Mouse (Mus musculus) liver, embryonic 14.5 days (tissue): ENCODE data around the gene Dok3. TPM values are rescaled to one million over a fixed set of nuclear protein-coding genes. Genes with fewer than 3 reads are reported as not detected.

Experiments used
- ATAC-seq: fragments of 200-750 bp; cut with Nextera tagmentation; 2 replicates; pipeline ENCODE4 v1.8.0; 2017; ENCODE audit warnings: moderate number of reproducible peaks, mild to moderate bottlenecking, moderate library complexity; ENCODE audit not compliant: insufficient read depth
- DNase-seq, 3 experiments: peaks; one replicate each; pipeline ENCODE4 v3.0.0-alpha.2; 2012 to 2013; ENCODE audit warnings: low read depth in 3 of 3, low spot score in 3 of 3
- H3K27ac ChIP-seq: fragments of 300-500 bp; sonication (generic); 2 replicates; pipeline ENCODE4 v1.5.1; 2014; ENCODE audit warnings: moderate library complexity, mild to moderate bottlenecking, control low read depth, inconsistent platforms
- H3K27me3 ChIP-seq: fragments of 300-500 bp; sonication (generic); 2 replicates; pipeline ENCODE4 v1.6.1; 2014; ENCODE audit warnings: mild to moderate bottlenecking, low read length, moderate library complexity; ENCODE audit not compliant: control insufficient read depth, insufficient read depth
- H3K36me3 ChIP-seq: fragments of 300-500 bp; sonication (generic); replicated peaks from 2 replicates; pipeline ENCODE4 v1.6.1; 2014; ENCODE audit warnings: low read depth; ENCODE audit not compliant: control insufficient read depth, insufficient read depth
- H3K4me1 ChIP-seq, 2 experiments: fragments of 200-500 bp in 1 of 2; fragments of 300-500 bp in 1 of 2; sonication (generic) in 1 of 2; replicated peaks; 2 replicates each; pipeline ENCODE4 v1.6.1; 2012 to 2014; ENCODE audit warnings: antibody characterized with exemption in 1 of 2, inconsistent platforms in 1 of 2, low read length in 1 of 2; ENCODE audit not compliant: control insufficient read depth in 2 of 2, insufficient read depth in 2 of 2
- H3K4me2 ChIP-seq: fragments of 300-500 bp; sonication (generic); 2 replicates; pipeline ENCODE4 v1.6.1; 2014; ENCODE audit warnings: low read depth, mild to moderate bottlenecking, control low read depth, moderate library complexity
- H3K4me3 ChIP-seq, 2 experiments: fragments of 200-500 bp in 1 of 2; fragments of 300-500 bp in 1 of 2; sonication (generic) in 1 of 2; 2 replicates each; pipeline ENCODE4 v1.5.1; 2012 to 2014; ENCODE audit warnings: low read depth in 2 of 2, low read length in 2 of 2, mild to moderate bottlenecking in 2 of 2, control low read depth in 1 of 2, inconsistent platforms in 1 of 2, moderate library complexity in 1 of 2; ENCODE audit not compliant: insufficient read depth in 1 of 2
- H3K9ac ChIP-seq: fragments of 300-500 bp; sonication (generic); replicated peaks from 2 replicates; pipeline ENCODE4 v1.6.1; 2014; ENCODE audit warnings: mild to moderate bottlenecking, control low read depth, moderate library complexity
- H3K9me3 ChIP-seq: fragments of 300-500 bp; sonication (generic); 2 replicates; pipeline ENCODE4 v1.6.1; 2016; ENCODE audit warnings: low read length, mixed read lengths; ENCODE audit not compliant: control insufficient read depth
- CTCF ChIP-seq: IDR thresholded peaks from 2 replicates; pipeline ENCODE4 v1.5.1; 2016; ENCODE audit warnings: antibody characterized with exemption, low read depth, control low read depth
- EP300 ChIP-seq: IDR thresholded peaks from 2 replicates; pipeline ENCODE4 v1.6.1; 2016; ENCODE audit warnings: antibody characterized with exemption, low read depth
- WGBS: fragments of 180-500 bp; shearing (Covaris S2); extraction: QIAGEN DNeasy Blood & Tissue Kit; methylation state at CpG from one replicate; pipeline ENCODE4 v1.1.7; 2014; ENCODE audit not compliant: insufficient replicate concordance; 5-methylcytosine and 5-hydroxymethylcytosine counted together
- polyA plus RNA-seq, 2 experiments: library from polyadenylated mRNA; depleted of rRNA in 1 of 2; stranded (reverse) in 1 of 2; unstranded in 1 of 2; fragments of >200 nt; fragmentation: Nextera tagmentation in 1 of 2; extraction: Ambion mirVana in 1 of 2; gene quantifications; 2 replicates each; pipeline versions ENCODE4 v1.2.1 to v1.2.3; 2012 to 2014

Dok3 gene
- polyA plus RNA-seq, 2 experiments = 2.9 to 4.7 TPM

DNA sequence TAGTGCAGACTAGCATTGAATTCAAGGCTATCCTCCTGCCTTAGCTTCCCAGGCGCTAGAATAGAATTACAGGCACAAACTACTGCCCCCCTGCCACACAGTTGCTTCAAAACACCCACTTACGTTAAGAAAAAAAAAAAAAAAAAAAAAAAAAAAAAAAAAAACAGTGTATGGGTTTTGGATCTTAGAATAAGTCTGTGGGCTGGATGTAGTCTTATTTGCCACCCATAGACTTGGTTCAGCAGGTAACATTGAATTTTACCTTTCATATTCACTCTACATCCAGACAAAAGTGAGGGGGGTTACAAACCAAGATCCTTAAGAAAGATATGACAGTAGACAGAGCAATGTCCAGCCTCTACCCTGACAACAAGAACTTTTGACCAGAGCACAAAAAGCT is 38.9 kb upstream of the Dok3 start:
- Histone ChIP-seq H3K9me3 (no peaks in the 10 kb centered on the region), H3K36me3 (no peaks in the 10 kb centered on the region; the same call in 1 of the 2 replicates), H3K27ac (no peak overlapping the region), H3K4me2 (no peak overlapping the region), H3K4me1 (peaks cover 8 to 16% of the 10 kb centered on the region in 2 experiments), H3K4me3 (no peak overlapping the region), H3K9ac (no peak overlapping the region), H3K27me3 (no peaks in the 10 kb centered on the region)
- ATAC-seq = no peak
- WGBS = 75% methylated on average over 2 of the region's 2 CpGs
- DNase-seq = no peak
- TF ChIP-seq CTCF (no peak), EP300 (no peak)

GRCm38 (mm10) chr13:55567001-55567400 is 37.9 kb upstream of the Dok3 start:
- WGBS = 78% methylated on average over 6 of the region's 6 CpGs
- H3K4me3 ChIP-seq = no peak overlapping the region

DNA sequence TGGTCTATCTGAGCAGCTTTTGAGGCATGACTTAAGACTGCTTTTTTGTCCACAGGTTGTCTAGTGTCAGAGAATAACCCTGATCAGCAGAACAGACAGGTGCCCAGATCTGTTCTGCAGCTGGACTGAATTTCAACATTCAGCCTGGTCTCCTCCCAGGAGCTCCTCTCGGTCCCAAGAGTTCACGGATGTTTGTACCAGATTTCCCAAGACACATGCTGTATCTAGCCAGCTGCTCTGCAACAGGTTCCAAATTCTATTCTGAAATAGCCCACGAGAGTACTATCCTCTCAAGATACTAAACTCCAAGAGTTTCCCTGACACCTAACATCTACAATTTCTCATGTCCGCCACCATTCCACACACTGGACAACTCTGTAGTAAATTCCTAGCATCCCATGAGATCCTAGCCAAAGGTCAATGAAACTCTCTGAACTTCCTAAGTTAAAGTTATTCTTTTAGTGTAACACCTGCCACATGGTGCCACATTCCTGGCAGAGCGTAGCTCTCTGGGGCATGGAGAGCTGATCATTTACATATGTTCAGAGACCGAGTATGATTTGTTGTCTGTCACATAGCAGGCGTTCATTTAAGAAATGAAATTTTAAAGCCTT is 34.3 kb upstream of the Dok3 start:
- Histone ChIP-seq H3K4me3 (no peak overlapping the region), H3K4me2 (no peak overlapping the region), H3K9me3 (no peaks in the 10 kb centered on the region), H3K27ac (no peak overlapping the region), H3K27me3 (no peaks in the 10 kb centered on the region), H3K36me3 (no peaks in the 10 kb centered on the region; the same call in 1 of the 2 replicates), H3K4me1 (no peaks in the 10 kb centered on the region), H3K9ac (no peak overlapping the region)
- no peak for DNase-seq
- no peak for ATAC-seq
- no peak for TF ChIP-seq CTCF
- TF ChIP-seq EP300 = no peak
- WGBS = 80% methylated on average over 7 of the region's 7 CpGs

More at GRCm38 (mm10) chr13:55567001-55567400, 37.9 kb upstream of the Dok3 start:
- Histone ChIP-seq H3K27ac (no peak overlapping the region), H3K4me2 (no peak overlapping the region), H3K4me1 (peaks cover 5 to 12% of the 10 kb centered on the region in 2 experiments), H3K27me3 (no peaks in the 10 kb centered on the region), H3K9ac (no peak overlapping the region), H3K36me3 (no peaks in the 10 kb centered on the region; the same call in 1 of the 2 replicates), H3K9me3 (no peaks in the 10 kb centered on the region)
- DNase-seq (no peak), ATAC-seq (no peak)
- no peak for TF ChIP-seq CTCF
- no peak for TF ChIP-seq EP300

DNA sequence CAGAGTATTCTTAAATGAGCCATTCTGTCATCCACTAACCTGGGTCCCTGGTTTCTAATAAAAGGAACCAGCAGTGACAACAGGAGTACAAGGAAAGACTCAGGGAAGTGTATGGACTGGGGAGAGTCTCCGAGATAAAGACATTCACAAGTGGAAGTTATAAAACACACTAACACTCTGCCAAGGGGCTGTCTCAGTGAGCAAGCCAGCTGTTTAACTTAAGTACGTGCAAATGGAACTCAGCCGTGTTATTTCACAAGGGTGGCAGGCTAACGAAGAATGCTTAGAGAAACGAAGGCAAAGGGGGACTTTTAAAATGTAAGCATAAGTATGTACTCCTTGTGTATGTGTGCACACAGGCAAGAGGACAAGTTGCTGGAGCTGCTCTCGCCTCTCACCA is 28.4 kb upstream of the Dok3 start:
- TF ChIP-seq EP300 (no peak), CTCF (no peak)
- DNase-seq (no peak), ATAC-seq (no peak)
- Histone ChIP-seq H3K27me3 (no peaks in the 10 kb centered on the region), H3K9me3 (no peaks in the 10 kb centered on the region), H3K4me2 (no peak overlapping the region), H3K4me1 (no peaks in the 10 kb centered on the region), H3K36me3 (no peaks in the 10 kb centered on the region), H3K9ac (no peak overlapping the region), H3K27ac (no peak overlapping the region), H3K4me3 (no peak overlapping the region)
- 80% methylated on average over 6 of the region's 6 CpGs for WGBS

GRCm38 (mm10) chr13:55555921-55556320 is 26.8 kb upstream of the Dok3 start:
- H3K9ac ChIP-seq = no peak overlapping the region
- H3K4me1 ChIP-seq = no peaks in the 10 kb centered on the region
- H3K27me3 ChIP-seq = no peaks in the 10 kb centered on the region
- ATAC-seq (no peak), DNase-seq (no peak)
- no peaks in the 10 kb centered on the region for H3K9me3 ChIP-seq
- WGBS = 83% methylated on average over 9 of the region's 9 CpGs
- TF ChIP-seq EP300 (no peak), CTCF (no peak)
- no peak overlapping the region for H3K4me2 ChIP-seq
- no peaks in the 10 kb centered on the region for H3K36me3 ChIP-seq
- H3K27ac ChIP-seq = no peak overlapping the region
- H3K4me3 ChIP-seq = no peak overlapping the region
